21 mouse cellular contexts compared by ENCODE assay signal in the genomic region with DNA sequence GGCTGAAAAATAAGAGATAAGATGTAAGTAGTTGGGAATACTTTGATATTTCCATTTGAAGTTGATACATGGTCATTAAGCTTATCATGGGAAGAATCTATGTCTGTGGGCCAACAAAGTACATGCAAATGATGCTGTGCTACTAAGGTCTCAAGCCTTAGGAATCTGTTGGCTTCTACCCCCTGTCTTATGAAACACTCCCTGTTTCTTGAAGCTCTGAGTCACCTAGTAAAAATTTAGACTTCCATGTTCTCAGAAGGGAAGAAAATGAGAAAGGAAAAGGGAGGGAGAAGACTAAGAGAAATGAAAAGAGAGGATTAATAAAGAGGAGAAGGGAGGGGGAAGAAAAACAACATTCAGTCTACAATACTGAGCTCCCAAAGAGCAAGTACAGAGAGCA. TPM values are rescaled to one million over a fixed set of nuclear protein-coding genes. Genes with fewer than 3 reads are reported as not detected.
DNase-seq lines count a peak whose midpoint lies in the region; ATAC-seq and TF ChIP-seq lines count a peak whose summit lies in the region.
"Had no signal": no experiment of that assay in that cellular context is flagged by ENCODE, and none has a peak within 500 bp of the region (broad histone marks: within the 10 kb centered on the region; RNA-seq: fewer than 3 reads in every experiment).

No protein-coding gene starts in this region.

- DNase-seq in lung, postnatal 0 days (ENCODE audit: low spot score): peak; percentile 18
- no peak for DNase-seq in lung, postnatal 4 days
- DNase-seq in 3T3-L1 (ENCODE audit: low read depth, low spot score): peak; percentile 83
- DNase-seq in hindbrain, postnatal 0 days (ENCODE audit: low spot score): no peak
- no peak for DNase-seq in heart, postnatal 14 days
- no peak for DNase-seq in retina, postnatal 1 day
- DNase-seq: adrenal gland, postnatal 14 days; cerebellum, adult 18-20 months; cerebellum, adult 9-11 months; cerebellum, postnatal 36 days; gastrocnemius, postnatal 14 days; heart, postnatal 36 days had no signal

- no peaks in the 10 kb centered on the region for H3K9me3 ChIP-seq in lung, postnatal 0 days (ENCODE audit: low read length)
- no peaks in the 10 kb centered on the region for H3K9me3 ChIP-seq in hindbrain, postnatal 0 days (ENCODE audit: low read length)
- H3K9me3 ChIP-seq: forebrain, embryonic 15.5 days; G1E; heart, embryonic 12.5 days; hindbrain, embryonic 15.5 days had no signal

- H3K27me3 ChIP-seq in lung, postnatal 0 days (replicated peaks; ENCODE audit: insufficient read depth, low read length): no peaks in the 10 kb centered on the region
- H3K27me3 ChIP-seq in hindbrain, postnatal 0 days (ENCODE audit: insufficient read depth, low read length): no peaks in the 10 kb centered on the region
- H3K27me3 ChIP-seq: forebrain, embryonic 15.5 days; heart, embryonic 12.5 days; hindbrain, embryonic 15.5 days had no signal

- no peak for TF ChIP-seq CTCF in lung, postnatal 0 days (IDR thresholded peaks at IDR 0.05)
- no peak for TF ChIP-seq CTCF in embryonic fibroblast, embryonic 13.5 days (IDR thresholded peaks at IDR 0.05; ENCODE audit: borderline replicate concordance, insufficient read depth, low read length)
- no peak for TF ChIP-seq CTCF in hindbrain, postnatal 0 days (IDR thresholded peaks at IDR 0.05; ENCODE audit: low read depth)

- H3K9ac ChIP-seq in lung, postnatal 0 days (replicated peaks; ENCODE audit: low read depth): no peak overlapping the region
- no peak overlapping the region for H3K9ac ChIP-seq in hindbrain, postnatal 0 days (replicated peaks; ENCODE audit: low read length)
- H3K9ac ChIP-seq: forebrain, embryonic 15.5 days; heart, embryonic 12.5 days; hindbrain, embryonic 15.5 days had no signal

- intact Hi-C loops in heart, postnatal 14 days (cut with DNase I): no loop called here

- TF ChIP-seq POLR2A in embryonic fibroblast, embryonic 13.5 days (IDR thresholded peaks at IDR 0.05; ENCODE audit: low read depth, low read length): no peak

- no peaks in the 10 kb centered on the region for H3K36me3 ChIP-seq in lung, postnatal 0 days (ENCODE audit: insufficient read depth, low read length)
- H3K36me3 ChIP-seq in hindbrain, postnatal 0 days (ENCODE audit: insufficient read depth, low read length): no peaks in the 10 kb centered on the region
- H3K36me3 ChIP-seq: forebrain, embryonic 15.5 days; G1E; heart, embryonic 12.5 days; hindbrain, embryonic 15.5 days had no signal

- no peak for TF ChIP-seq EP300 in lung, postnatal 0 days (IDR thresholded peaks at IDR 0.05)

- H3K4me1 ChIP-seq in lung, postnatal 0 days (ENCODE audit: insufficient read depth, low read depth, low read length): no peaks in the 10 kb centered on the region
- H3K4me1 ChIP-seq in embryonic fibroblast, embryonic 13.5 days (ENCODE audit: control insufficient read depth, insufficient read depth, low read length): no peaks in the 10 kb centered on the region
- no peaks in the 10 kb centered on the region for H3K4me1 ChIP-seq in hindbrain, postnatal 0 days (ENCODE audit: insufficient read depth, low read length)
- H3K4me1 ChIP-seq: forebrain, embryonic 15.5 days; heart, embryonic 12.5 days; hindbrain, embryonic 15.5 days had no signal

- ATAC-seq in lung, postnatal 0 days: no peak
- no peak for ATAC-seq in hindbrain, postnatal 0 days
- ATAC-seq: activated CD4-positive, CD25-positive, alpha-beta regulatory T cell, adult 4 months; CD4-positive, CD25-positive, alpha-beta regulatory T cell, adult 4 months; forebrain, embryonic 15.5 days; inflammation-experienced regulatory T-cells, adult 6 months had no signal

- H3K4me3 ChIP-seq in lung, postnatal 0 days (ENCODE audit: low read depth, low read length): no peak overlapping the region
- no peak overlapping the region for H3K4me3 ChIP-seq in embryonic fibroblast, embryonic 13.5 days (ENCODE audit: insufficient read depth, low read length)
- no peak overlapping the region for H3K4me3 ChIP-seq in hindbrain, postnatal 0 days (ENCODE audit: low read length)
- H3K4me3 ChIP-seq: erythroblast, embryonic 14.5 days; forebrain, embryonic 15.5 days; heart, embryonic 12.5 days; hindbrain, embryonic 15.5 days had no signal

- no peak overlapping the region for H3K4me2 ChIP-seq in lung, postnatal 0 days (replicated peaks; ENCODE audit: low read depth, low read length)
- no peak overlapping the region for H3K4me2 ChIP-seq in hindbrain, postnatal 0 days (ENCODE audit: low read depth, low read length)
- H3K4me2 ChIP-seq: forebrain, embryonic 15.5 days; heart, embryonic 12.5 days; hindbrain, embryonic 15.5 days had no signal

- no peak overlapping the region for H3K27ac ChIP-seq in lung, postnatal 0 days (ENCODE audit: low read length)
- peak overlapping the region; percentile 82; the same call in 1 of the 2 replicates for H3K27ac ChIP-seq in embryonic fibroblast, embryonic 13.5 days (ENCODE audit: insufficient read depth, low read length)
- H3K27ac ChIP-seq in hindbrain, postnatal 0 days: no peak overlapping the region
- H3K27ac ChIP-seq: forebrain, embryonic 15.5 days; hindbrain, embryonic 15.5 days had no signal

RNA-seq across cellular contexts. Expression of gene Nox4, which starts 41.1 kb away (rescaled TPM):
- polyA plus RNA-seq in lung, postnatal 0 days (2015; fragmentation: Nextera tagmentation; extraction: Ambion mirVana): 12.4 and 13.9 TPM in 2 replicates
- 15.1 and 20.7 TPM in 2 replicates for polyA plus RNA-seq in embryonic fibroblast, embryonic 13.5 days (2011; ENCODE audit: insufficient read length, low read depth, missing spikeins)
- 0.99 and 1.3 TPM in 2 replicates for total RNA-seq in hindbrain, postnatal 0 days (2014; rRNA removed)
- 1.3 and 1.7 TPM in 2 replicates for polyA plus RNA-seq in hindbrain, postnatal 0 days (2015; fragmentation: Nextera tagmentation; extraction: Ambion mirVana)
- 1 to 10 TPM; 1.1 to 1.4 TPM for total RNA-seq in heart, postnatal 14 days (2021)
- polyA plus RNA-seq: activated CD4-positive, CD25-positive, alpha-beta regulatory T cell, adult 4 months; CD4-positive, CD25-positive, alpha-beta regulatory T cell, adult 4 months; erythroblast, embryonic 14.5 days; G1E; inflammation-experienced regulatory T-cells, adult 6 months had no signal

Comparison
In these comparisons a context has a peak if more than half of its experiments do, and no peak if none do; other contexts are left out.
1. DNase-seq: peak in lung, postnatal 0 days (single experiment) and 3T3-L1 (single experiment); none in lung, postnatal 4 days (0 of 2), hindbrain, postnatal 0 days (single experiment), heart, postnatal 14 days (0 of 2) and retina, postnatal 1 day (single experiment).